Mouse (Mus musculus): ENCODE measurements around the gene Ptprg. TPM values are rescaled to one million over a fixed set of nuclear protein-coding genes. Genes with fewer than 3 reads are reported as not detected.

Gene Ptprg
- polyA plus RNA-seq, 1 experiment from 2014 or later = 15.2 TPM

DNA sequence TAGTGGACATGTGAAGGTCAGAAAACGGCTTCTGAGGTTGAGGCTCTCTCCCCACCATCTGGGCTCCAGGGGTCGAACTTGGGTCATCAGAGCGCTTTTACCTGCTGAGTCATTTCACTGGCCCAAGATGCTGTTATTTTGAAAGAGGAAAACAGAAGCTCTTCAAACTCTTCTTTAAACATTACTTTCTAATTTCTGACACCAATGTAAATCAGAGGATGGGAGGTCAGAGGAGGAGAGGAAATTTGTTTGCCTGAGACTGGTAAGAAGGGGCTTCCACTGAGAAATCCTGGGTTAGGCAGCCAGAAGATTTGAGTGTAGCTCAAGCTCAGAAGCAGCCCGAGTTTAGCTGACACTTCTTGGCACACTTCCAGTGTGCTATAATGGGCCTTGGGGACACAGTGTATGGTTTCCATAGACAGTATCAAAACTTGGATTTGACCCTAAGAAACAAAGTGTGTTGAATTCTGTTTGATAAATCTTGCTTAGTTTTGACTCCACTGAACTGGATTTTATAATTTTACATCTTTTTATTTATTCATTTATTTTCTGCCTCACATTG, 221.2 kb downstream of the Ptprg start:
- 28% methylated on average over 4 of the region's 4 CpGs for WGBS (ENCODE audit: insufficient replicate concordance)
- ATAC-seq (replicated peaks; ENCODE audit: insufficient number of reproducible peaks, low FRiP score, low TSS enrichment) = no peak
- H3K9ac ChIP-seq (ENCODE audit: low read depth, low read length) = no peak overlapping the region
- no peak overlapping the region for H3K4me2 ChIP-seq
- H3K27ac ChIP-seq (ENCODE audit: low read depth, low read length) = peak overlapping the region; percentile 2
- H3K9me3 ChIP-seq (replicated peaks; ENCODE audit: control insufficient read depth, low read length) = no peaks in the 10 kb centered on the region
- peaks cover 34% of the 10 kb centered on the region for H3K4me1 ChIP-seq (ENCODE audit: control insufficient read depth, insufficient read depth, low read length)
- no peaks in the 10 kb centered on the region for H3K27me3 ChIP-seq (ENCODE audit: control insufficient read depth, insufficient read depth, low read length)
- no peak overlapping the region for H3K4me3 ChIP-seq (ENCODE audit: low read depth, low read length)
- H3K36me3 ChIP-seq (ENCODE audit: control insufficient read depth, insufficient read depth, low read length) = no peaks in the 10 kb centered on the region

DNA sequence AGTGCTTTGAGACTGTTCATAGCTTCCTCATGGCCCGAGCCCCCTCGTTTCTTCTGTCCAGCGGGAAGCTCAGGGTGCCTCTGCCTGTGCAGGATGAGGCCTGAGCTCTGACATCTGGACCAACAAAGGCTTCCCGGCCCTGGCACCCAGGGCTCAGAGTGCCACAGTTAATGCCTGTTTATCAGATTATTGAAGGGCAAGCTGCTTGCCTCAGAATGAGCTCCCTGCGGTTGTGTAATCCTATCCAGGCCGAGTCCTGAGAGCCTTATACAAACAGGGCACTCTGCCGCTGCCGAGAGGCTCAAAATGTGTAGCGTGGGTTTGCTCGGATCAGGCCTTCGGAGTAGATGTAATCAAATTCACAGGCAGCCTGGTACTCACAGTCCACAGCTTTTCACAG, 221.9 kb downstream of the Ptprg start:
- peak overlapping the region; percentile 50; the same call in 1 of the 2 replicates for H3K9ac ChIP-seq (ENCODE audit: low read depth, low read length)

DNA sequence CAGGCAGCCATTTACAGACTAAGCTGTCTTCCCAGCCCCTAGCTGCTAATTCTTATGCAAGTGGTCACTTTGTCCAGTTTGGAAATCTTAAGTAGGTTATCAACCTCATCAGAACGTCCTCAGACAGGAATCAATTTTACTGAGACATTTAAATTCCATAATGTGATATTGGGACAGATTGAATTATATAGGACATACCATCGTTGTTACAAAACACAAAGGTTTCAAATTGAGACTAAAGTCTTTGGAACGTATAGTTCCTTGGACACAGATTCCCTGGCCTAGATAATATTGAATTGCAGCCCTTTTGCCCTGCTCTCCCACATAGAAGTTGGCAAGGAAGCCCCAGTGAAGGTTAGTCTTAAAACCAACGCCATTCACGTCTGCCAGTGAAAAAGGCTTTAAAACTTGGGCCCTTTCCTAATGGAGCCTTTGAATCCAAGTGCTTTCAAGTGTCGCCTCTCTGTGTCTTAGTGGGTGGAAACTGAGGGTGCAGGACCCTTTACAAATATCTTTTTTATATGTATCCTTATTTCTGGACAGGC, 222.7 kb downstream of the Ptprg start:
- Histone ChIP-seq H3K27ac (ENCODE audit: low read depth, low read length) (no peak overlapping the region), H3K9ac (ENCODE audit: low read depth, low read length) (no peak overlapping the region), H3K4me1 (ENCODE audit: control insufficient read depth, insufficient read depth, low read length) (peaks cover 32% of the 10 kb centered on the region), H3K4me3 (ENCODE audit: low read depth, low read length) (no peak overlapping the region), H3K36me3 (ENCODE audit: control insufficient read depth, insufficient read depth, low read length) (no peaks in the 10 kb centered on the region), H3K4me2 (no peak overlapping the region), H3K9me3 (replicated peaks; ENCODE audit: control insufficient read depth, low read length) (no peaks in the 10 kb centered on the region), H3K27me3 (ENCODE audit: control insufficient read depth, insufficient read depth, low read length) (no peaks in the 10 kb centered on the region)
- no peak for ATAC-seq (replicated peaks; ENCODE audit: insufficient number of reproducible peaks, low FRiP score, low TSS enrichment)
- 81% methylated on average over 6 of the region's 6 CpGs for WGBS (ENCODE audit: insufficient replicate concordance)

More for the DNA sequence above, 221.9 kb downstream of the Ptprg start:
- peak overlapping the region; percentile 49 for H3K4me2 ChIP-seq
- ATAC-seq (replicated peaks; ENCODE audit: insufficient number of reproducible peaks, low FRiP score, low TSS enrichment) = no peak
- 16% methylated on average over 11 of the region's 11 CpGs for WGBS (ENCODE audit: insufficient replicate concordance)
- H3K36me3 ChIP-seq (ENCODE audit: control insufficient read depth, insufficient read depth, low read length) = no peaks in the 10 kb centered on the region
- H3K9me3 ChIP-seq (replicated peaks; ENCODE audit: control insufficient read depth, low read length) = no peaks in the 10 kb centered on the region
- peaks cover 34% of the 10 kb centered on the region for H3K4me1 ChIP-seq (ENCODE audit: control insufficient read depth, insufficient read depth, low read length)
- H3K27ac ChIP-seq (ENCODE audit: low read depth, low read length) = peak overlapping the region; percentile 51; the same call in 1 of the 2 replicates
- no peak overlapping the region for H3K4me3 ChIP-seq (ENCODE audit: low read depth, low read length)
- H3K27me3 ChIP-seq (ENCODE audit: control insufficient read depth, insufficient read depth, low read length) = no peaks in the 10 kb centered on the region

DNA sequence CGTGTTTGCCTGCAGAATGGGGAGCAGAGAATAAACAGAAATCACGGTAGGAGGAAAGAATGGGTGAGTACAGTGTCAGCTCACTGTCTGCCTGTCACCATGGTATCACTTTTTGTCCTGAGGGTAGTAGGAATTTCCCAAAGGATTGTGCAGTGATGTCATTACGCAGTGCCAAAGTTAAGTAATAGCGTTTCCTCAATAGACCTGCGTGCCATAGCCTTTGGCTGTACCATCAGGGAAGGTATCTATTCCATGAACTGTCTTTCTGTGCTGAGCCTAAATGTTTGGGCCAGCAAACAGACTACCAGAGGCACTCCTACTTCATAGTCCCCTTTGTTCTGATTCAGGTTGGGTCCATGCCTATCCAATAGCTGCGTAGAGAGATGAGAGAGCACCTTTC, 223.2 kb downstream of the Ptprg start:
- H3K9ac ChIP-seq (ENCODE audit: low read depth, low read length) = no peak overlapping the region
- H3K27ac ChIP-seq (ENCODE audit: low read depth, low read length) = no peak overlapping the region
- H3K27me3 ChIP-seq (ENCODE audit: control insufficient read depth, insufficient read depth, low read length) = no peaks in the 10 kb centered on the region
- H3K4me3 ChIP-seq (ENCODE audit: low read depth, low read length) = no peak overlapping the region
- no peaks in the 10 kb centered on the region for H3K36me3 ChIP-seq (ENCODE audit: control insufficient read depth, insufficient read depth, low read length)
- 86% methylated on average over 6 of the region's 6 CpGs for WGBS (ENCODE audit: insufficient replicate concordance)
- no peaks in the 10 kb centered on the region for H3K9me3 ChIP-seq (replicated peaks; ENCODE audit: control insufficient read depth, low read length)
- H3K4me2 ChIP-seq = no peak overlapping the region
- no peak for ATAC-seq (replicated peaks; ENCODE audit: insufficient number of reproducible peaks, low FRiP score, low TSS enrichment)
- H3K4me1 ChIP-seq (ENCODE audit: control insufficient read depth, insufficient read depth, low read length) = peaks cover 34% of the 10 kb centered on the region

DNA sequence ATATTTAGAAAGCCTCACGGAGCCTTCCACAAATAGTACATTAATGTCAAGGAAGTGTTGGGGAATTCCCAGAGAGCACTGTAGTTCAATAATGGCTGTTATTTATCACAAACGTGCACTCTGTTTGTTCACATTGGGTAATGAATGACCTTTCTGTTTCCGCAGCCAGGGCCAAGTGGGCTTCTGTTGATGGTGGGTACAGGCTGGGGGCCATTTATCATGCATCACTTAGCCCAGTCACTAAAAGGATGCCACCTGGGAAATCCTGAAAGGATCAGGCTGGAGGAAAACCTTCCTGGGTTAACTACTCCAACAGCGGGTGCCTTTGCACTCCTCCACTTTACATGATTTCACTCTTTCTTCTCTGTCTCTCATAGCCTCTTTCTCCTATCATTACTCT, 237.9 kb downstream of the Ptprg start:
- 69% methylated on average over 4 of the region's 4 CpGs for WGBS (ENCODE audit: insufficient replicate concordance)
- no peak overlapping the region for H3K4me3 ChIP-seq (ENCODE audit: low read depth, low read length)
- no peak for ATAC-seq (replicated peaks; ENCODE audit: insufficient number of reproducible peaks, low FRiP score, low TSS enrichment)
- H3K36me3 ChIP-seq (ENCODE audit: control insufficient read depth, insufficient read depth, low read length) = no peaks in the 10 kb centered on the region
- no peak overlapping the region for H3K9ac ChIP-seq (ENCODE audit: low read depth, low read length)
- H3K27ac ChIP-seq (ENCODE audit: low read depth, low read length) = no peak overlapping the region
- no peaks in the 10 kb centered on the region for H3K9me3 ChIP-seq (replicated peaks; ENCODE audit: control insufficient read depth, low read length)
- H3K4me2 ChIP-seq = no peak overlapping the region
- H3K4me1 ChIP-seq (ENCODE audit: control insufficient read depth, insufficient read depth, low read length) = no peaks in the 10 kb centered on the region
- H3K27me3 ChIP-seq (ENCODE audit: control insufficient read depth, insufficient read depth, low read length) = no peaks in the 10 kb centered on the region

DNA sequence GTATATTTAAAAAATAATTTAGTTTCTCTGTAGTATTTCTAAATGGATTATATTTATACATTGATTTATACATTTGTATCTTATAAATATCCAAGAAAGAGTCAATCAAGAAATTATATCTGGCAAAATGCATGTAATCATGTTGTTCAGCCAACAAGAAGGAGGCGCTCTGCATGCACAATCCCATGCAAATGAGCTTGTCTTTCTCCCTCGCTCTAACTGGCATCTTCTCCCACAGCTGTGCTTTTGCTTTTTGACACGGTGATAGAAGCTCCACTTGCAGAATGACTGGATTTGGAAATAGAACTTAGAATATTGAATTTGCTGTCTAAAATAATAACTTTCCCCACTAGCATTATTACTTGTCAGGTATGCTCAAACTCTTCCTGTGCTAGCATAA, 240.5 kb downstream of the Ptprg start:
- 89% methylated on average over 3 of the region's 3 CpGs for WGBS (ENCODE audit: insufficient replicate concordance)
- Histone ChIP-seq H3K4me1 (ENCODE audit: control insufficient read depth, insufficient read depth, low read length) (no peaks in the 10 kb centered on the region), H3K4me3 (ENCODE audit: low read depth, low read length) (no peak overlapping the region), H3K36me3 (ENCODE audit: control insufficient read depth, insufficient read depth, low read length) (no peaks in the 10 kb centered on the region), H3K9me3 (replicated peaks; ENCODE audit: control insufficient read depth, low read length) (no peaks in the 10 kb centered on the region), H3K4me2 (no peak overlapping the region), H3K27me3 (ENCODE audit: control insufficient read depth, insufficient read depth, low read length) (no peaks in the 10 kb centered on the region), H3K27ac (ENCODE audit: low read depth, low read length) (no peak overlapping the region), H3K9ac (ENCODE audit: low read depth, low read length) (no peak overlapping the region)
- no peak for ATAC-seq (replicated peaks; ENCODE audit: insufficient number of reproducible peaks, low FRiP score, low TSS enrichment)

DNA sequence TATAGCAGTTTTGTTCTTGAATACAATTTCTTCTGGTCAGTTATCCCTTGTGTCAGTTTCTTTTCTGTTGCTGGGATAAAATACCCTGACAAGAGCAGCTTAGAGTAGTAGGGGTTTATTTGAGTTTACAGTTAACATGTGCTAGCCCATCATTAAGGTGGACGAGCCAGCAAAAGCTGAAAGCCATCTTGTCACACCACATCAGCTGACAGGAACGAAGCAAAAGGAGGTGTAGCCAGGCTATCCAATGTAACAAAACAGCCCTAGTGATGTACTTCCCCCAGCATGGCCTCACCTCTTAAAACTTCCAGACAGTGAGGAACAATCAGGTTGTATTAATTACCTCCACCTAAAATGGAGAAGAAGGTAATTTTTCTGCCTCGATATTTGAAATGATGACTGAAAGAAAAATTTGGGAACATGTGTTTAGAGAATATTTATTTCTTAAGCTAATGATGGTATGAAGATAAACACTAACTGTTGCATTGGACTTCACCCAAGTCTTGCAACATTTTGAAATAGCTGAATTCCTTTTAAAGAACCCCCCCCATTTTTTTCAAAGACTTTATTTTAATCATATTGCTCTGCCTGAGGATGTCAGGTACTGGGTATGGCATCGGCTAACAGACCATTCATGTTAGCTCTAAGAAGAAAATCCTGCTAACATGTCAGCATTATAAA, 249.2 kb downstream of the Ptprg start:
- no peak for ATAC-seq (replicated peaks; ENCODE audit: insufficient number of reproducible peaks, low FRiP score, low TSS enrichment)
- no peak overlapping the region for H3K27ac ChIP-seq (ENCODE audit: low read depth, low read length)
- no peaks in the 10 kb centered on the region for H3K9me3 ChIP-seq (replicated peaks; ENCODE audit: control insufficient read depth, low read length)
- no peaks in the 10 kb centered on the region for H3K27me3 ChIP-seq (ENCODE audit: control insufficient read depth, insufficient read depth, low read length)
- no peak overlapping the region for H3K9ac ChIP-seq (ENCODE audit: low read depth, low read length)
- no peak overlapping the region for H3K4me3 ChIP-seq (ENCODE audit: low read depth, low read length)
- no peaks in the 10 kb centered on the region for H3K4me1 ChIP-seq (ENCODE audit: control insufficient read depth, insufficient read depth, low read length)
- H3K36me3 ChIP-seq (ENCODE audit: control insufficient read depth, insufficient read depth, low read length) = no peaks in the 10 kb centered on the region
- H3K4me2 ChIP-seq = no peak overlapping the region
- 74% methylated on average over 4 of the region's 4 CpGs for WGBS (ENCODE audit: insufficient replicate concordance)

DNA sequence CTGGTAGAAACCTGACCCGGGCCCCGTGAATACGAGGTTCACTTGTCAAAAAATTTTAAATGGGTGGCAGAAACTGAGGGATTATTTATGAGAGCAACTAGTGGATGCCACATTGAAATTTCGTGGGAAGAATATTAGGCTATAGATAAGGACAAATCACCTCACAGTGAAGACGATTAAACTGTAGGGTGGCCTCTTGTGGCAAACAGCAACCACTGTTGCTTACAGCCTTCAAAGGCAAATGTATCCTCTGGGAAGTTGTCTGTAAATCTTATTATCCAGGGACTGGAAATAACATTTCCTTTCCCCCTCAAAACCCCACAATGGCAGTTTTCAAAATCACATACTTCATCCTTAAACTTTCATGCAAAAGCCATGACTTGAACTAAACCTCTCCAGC, 253.3 kb downstream of the Ptprg start:
- ATAC-seq (replicated peaks; ENCODE audit: insufficient number of reproducible peaks, low FRiP score, low TSS enrichment) = no peak

DNA sequence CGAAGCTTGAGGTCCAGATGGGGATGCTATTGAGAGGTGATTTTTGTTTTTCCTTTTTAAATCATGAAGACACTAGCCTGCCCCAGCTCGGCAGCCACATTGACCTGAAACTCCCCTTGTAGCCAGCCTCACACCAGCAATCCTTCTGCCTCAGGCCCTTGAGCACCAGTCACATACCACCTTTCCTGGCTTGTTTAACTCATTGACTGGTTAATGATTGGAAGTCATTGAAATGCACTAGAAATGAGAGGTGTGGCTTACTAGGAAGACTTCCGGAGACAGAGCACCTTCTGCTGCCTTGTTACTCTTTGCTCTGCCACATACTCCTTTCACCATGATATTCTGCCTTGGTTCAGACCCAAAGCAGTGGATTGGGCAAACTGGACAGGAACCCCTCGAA, 254.1 kb downstream of the Ptprg start:
- WGBS (ENCODE audit: insufficient replicate concordance) = 65% methylated on average over 4 of the region's 4 CpGs
- Histone ChIP-seq H3K9me3 (replicated peaks; ENCODE audit: control insufficient read depth, low read length) (no peaks in the 10 kb centered on the region), H3K4me1 (ENCODE audit: control insufficient read depth, insufficient read depth, low read length) (no peaks in the 10 kb centered on the region), H3K4me3 (ENCODE audit: low read depth, low read length) (no peak overlapping the region), H3K36me3 (ENCODE audit: control insufficient read depth, insufficient read depth, low read length) (no peaks in the 10 kb centered on the region), H3K4me2 (no peak overlapping the region), H3K27me3 (ENCODE audit: control insufficient read depth, insufficient read depth, low read length) (no peaks in the 10 kb centered on the region), H3K9ac (ENCODE audit: low read depth, low read length) (no peak overlapping the region), H3K27ac (ENCODE audit: low read depth, low read length) (no peak overlapping the region)
- no peak for ATAC-seq (replicated peaks; ENCODE audit: insufficient number of reproducible peaks, low FRiP score, low TSS enrichment)

More for the DNA sequence above, 253.3 kb downstream of the Ptprg start:
- 67% methylated on average over 5 of the region's 5 CpGs for WGBS (ENCODE audit: insufficient replicate concordance)
- no peaks in the 10 kb centered on the region for H3K27me3 ChIP-seq (ENCODE audit: control insufficient read depth, insufficient read depth, low read length)
- no peak overlapping the region for H3K9ac ChIP-seq (ENCODE audit: low read depth, low read length)
- H3K27ac ChIP-seq (ENCODE audit: low read depth, low read length) = no peak overlapping the region
- no peaks in the 10 kb centered on the region for H3K36me3 ChIP-seq (ENCODE audit: control insufficient read depth, insufficient read depth, low read length)
- no peak overlapping the region for H3K4me2 ChIP-seq
- no peaks in the 10 kb centered on the region for H3K9me3 ChIP-seq (replicated peaks; ENCODE audit: control insufficient read depth, low read length)
- no peaks in the 10 kb centered on the region for H3K4me1 ChIP-seq (ENCODE audit: control insufficient read depth, insufficient read depth, low read length)
- H3K4me3 ChIP-seq (ENCODE audit: low read depth, low read length) = no peak overlapping the region
